ENCODE assay signal across 8 mouse cellular contexts in genomic region chr17:28233091-28233731, GRCm38 (mm10). TPM values are rescaled to one million over a fixed set of nuclear protein-coding genes. Genes with fewer than 3 reads are reported as not detected.
DNase-seq lines count a peak whose midpoint lies in the region; ATAC-seq and TF ChIP-seq lines count a peak whose summit lies in the region.

No protein-coding gene starts in this region.

- H3K4me1 ChIP-seq in stomach, embryonic 14.5 days (ENCODE audit: control insufficient read depth, insufficient read depth, low read length) = peaks cover 9% of the 10 kb centered on the region; the same call in 1 of the 2 replicates

- no peaks in the 10 kb centered on the region for H3K36me3 ChIP-seq in stomach, embryonic 14.5 days (ENCODE audit: control insufficient read depth, insufficient read depth, low read length)

- no peaks in the 10 kb centered on the region for H3K27me3 ChIP-seq in stomach, embryonic 14.5 days (ENCODE audit: control insufficient read depth, insufficient read depth, low read length)

- WGBS in stomach, embryonic 14.5 days = 8% methylated on average over 16 of the region's 17 CpGs

- H3K9ac ChIP-seq in stomach, embryonic 14.5 days (replicated peaks; ENCODE audit: low read depth, low read length) = peak overlapping the region; percentile 79

- ATAC-seq in stomach, embryonic 14.5 days (ENCODE audit: insufficient number of reproducible peaks, insufficient read depth, low FRiP score, low read depth) = no peak

- peak overlapping the region; percentile 88 for H3K4me2 ChIP-seq in stomach, embryonic 14.5 days (replicated peaks; ENCODE audit: low read depth, low read length)

- no peak for DNase-seq in left cerebral cortex, adult 2 months (ENCODE audit: extremely low spot score in 1 of 2, low spot score in 2 of 2)
- no peak for DNase-seq in left cerebral cortex, postnatal 14 days (ENCODE audit: low spot score in 2 of 2)
- DNase-seq in T-cell, adult 2 months (ENCODE audit: low spot score) = peak; percentile 28
- DNase-seq in heart, adult 18-20 months = peak; percentile 66 to 69
- DNase-seq in kidney, adult 9 months = peak; percentile 43
- peak; percentile 52 for DNase-seq in lung, postnatal 10 days
- no peak for DNase-seq in right cerebral cortex, postnatal 4 days

- H3K4me3 ChIP-seq in left cerebral cortex, adult 2 months = peak overlapping the region; percentile 100
- peak overlapping the region; percentile 74 for H3K4me3 ChIP-seq in stomach, embryonic 14.5 days (ENCODE audit: low read depth, low read length)

- intact Hi-C loops in left cerebral cortex, adult 2 months (cut with DNase I) = loop anchor here (5.0 kb wide), 1 partner anchor 294 kb away; no protein-coding TSS in a partner anchor
- intact Hi-C loops in left cerebral cortex, postnatal 14 days (cut with DNase I) = no loop called here

- TF ChIP-seq CTCF in left cerebral cortex, adult 2 months (IDR thresholded peaks at IDR 0.05) = no peak

- H3K9me3 ChIP-seq in stomach, embryonic 14.5 days (ENCODE audit: control insufficient read depth, low read depth, low read length) = no peaks in the 10 kb centered on the region

- H3K27ac ChIP-seq in left cerebral cortex, adult 2 months = peak overlapping the region; percentile 95
- H3K27ac ChIP-seq in stomach, embryonic 14.5 days (ENCODE audit: low read length) = peak overlapping the region; percentile 73; the same call in 1 of the 2 replicates

RNA-seq across cellular contexts. Expression of gene Ppard, which starts 0.7 kb away (rescaled TPM):
- total RNA-seq in left cerebral cortex, adult 2 months (2021) = 10 to 100 TPM; 28.8 to 29.2 TPM
- total RNA-seq in left cerebral cortex, postnatal 14 days (2021) = 10 to 100 TPM; 28.3 to 28.7 TPM
- total RNA-seq in heart, adult 18-20 months (2021) = 10 to 100 TPM; 28.1 to 29.9 TPM
- 3.4 TPM in 2 replicates for polyA plus RNA-seq in stomach, embryonic 14.5 days (2014; fragmentation: Nextera tagmentation; extraction: Ambion mirVana)

RNA-seq across cellular contexts. Expression of gene Def6, which starts 25.6 kb away (rescaled TPM):
- 1 to 10 TPM; 2.1 to 3.1 TPM for total RNA-seq in left cerebral cortex, adult 2 months (2021)
- 1 to 10 TPM; 4.7 to 5.3 TPM for total RNA-seq in left cerebral cortex, postnatal 14 days (2021)
- 1 to 10 TPM; 3.2 to 3.3 TPM for total RNA-seq in heart, adult 18-20 months (2021)
- 4.1 and 4.3 TPM in 2 replicates for polyA plus RNA-seq in stomach, embryonic 14.5 days (2014; fragmentation: Nextera tagmentation; extraction: Ambion mirVana)

RNA-seq across cellular contexts. Expression of gene Zfp523, which starts 56.3 kb away (rescaled TPM):
- 100 to 1,000 TPM; 107 to 130 TPM for total RNA-seq in left cerebral cortex, adult 2 months (2021)
- total RNA-seq in left cerebral cortex, postnatal 14 days (2021) = 100 to 1,000 TPM in 1 of 2 experiments, 10 to 100 TPM in 1; 97.0 to 105 TPM
- 10 to 100 TPM; 10.7 to 13.9 TPM for total RNA-seq in heart, adult 18-20 months (2021)
- 32.5 and 37.3 TPM in 2 replicates for polyA plus RNA-seq in stomach, embryonic 14.5 days (2014; fragmentation: Nextera tagmentation; extraction: Ambion mirVana)

Comparison
In these comparisons a context has a peak if more than half of its experiments do, and no peak if none do; other contexts are left out.
1. DNase-seq: peak in T-cell, adult 2 months (single experiment), heart, adult 18-20 months (2 of 2), kidney, adult 9 months (single experiment) and lung, postnatal 10 days (single experiment); none in left cerebral cortex, adult 2 months (0 of 2), left cerebral cortex, postnatal 14 days (0 of 2) and right cerebral cortex, postnatal 4 days (single experiment).
2. RNA of gene Zfp523, which starts 56.3 kb away (total RNA-seq): 107 to 130 TPM in left cerebral cortex, adult 2 months and 97.0 to 105 TPM in left cerebral cortex, postnatal 14 days; 10.7 to 13.9 TPM in heart, adult 18-20 months; every median in the first group is over 4 times any median in the second.